Mouse (Mus musculus) heart, postnatal 10 days (tissue): ENCODE results near the gene Tmem163. TPM values are rescaled to one million over a fixed set of nuclear protein-coding genes. Genes with fewer than 3 reads are reported as not detected.

Experiments used
- DNase-seq, 2 experiments: peaks; one replicate each; pipeline ENCODE4 v3.0.0; 2021
- intact Hi-C: fragments of 180-260 bp; cut with DNase I; formaldehyde crosslinking; loops from one replicate; pipeline ENCODE4 v1.15.1; 2025
- total RNA-seq, 2 experiments: library from RNA; stranded (reverse); gene quantifications; 2 replicates each; pipeline ENCODE4 v1.2.3; 2021

The Tmem163 gene
- total RNA-seq, 2 experiments from 2014 or later, result 5.1 to 7.9 TPM

GRCm38 (mm10) chr1:127508921-127509320 is 170.4 kb downstream of the Tmem163 start:
- no peak for DNase-seq
- intact Hi-C loops, result no loop called here

- intact Hi-C loops, result no loop called here
- no peak for DNase-seq
These were observed 171.1 kb downstream of the Tmem163 start for GRCm38 (mm10) chr1:127508067-127508739.

DNA sequence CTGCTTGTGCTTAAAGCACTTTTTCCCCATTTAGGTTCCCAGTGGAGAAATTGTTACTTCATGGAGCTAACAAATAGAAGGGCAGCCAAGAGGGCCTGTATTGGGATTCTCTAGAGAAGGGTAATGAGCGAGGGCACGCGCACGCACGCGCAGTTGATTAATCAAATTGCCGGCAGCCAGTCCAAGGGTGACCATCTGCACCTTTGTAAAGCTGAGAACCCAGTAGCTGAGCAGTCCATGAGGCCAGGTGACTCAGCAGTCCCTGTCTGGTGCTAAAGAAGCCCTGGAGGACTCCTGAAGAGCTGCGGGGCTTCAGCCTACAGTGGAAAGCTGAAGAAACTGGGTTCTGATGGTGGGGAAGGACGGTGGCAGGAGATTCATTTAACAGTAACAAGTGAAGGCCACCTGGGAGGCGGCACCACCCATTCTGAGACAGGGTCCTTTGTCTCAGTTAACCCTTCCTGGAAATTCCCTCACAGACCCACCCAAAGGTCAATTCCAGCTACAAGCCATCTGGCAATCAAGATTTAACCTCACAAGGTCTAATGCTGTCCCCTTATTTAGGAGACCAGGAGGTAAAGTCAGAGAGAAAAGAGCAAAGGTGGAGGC is 172.2 kb downstream of the Tmem163 start:
- intact Hi-C loops, result no loop called here
- DNase-seq, result no peak

GRCm38 (mm10) chr1:127500701-127501100 is 178.6 kb downstream of the Tmem163 start:
- intact Hi-C loops, result loop anchor here (1.0 to 5.0 kb wide), 4 partner anchors 178 to 322 kb away; no protein-coding TSS in a partner anchor
- no peak for DNase-seq

- intact Hi-C loops, result loop anchor here (1.0 to 5.0 kb wide), 4 partner anchors 178 to 322 kb away; no protein-coding TSS in a partner anchor
- peak; percentile 83 to 89 for DNase-seq
These were observed 179.1 kb downstream of the Tmem163 start for GRCm38 (mm10) chr1:127500219-127500618.

DNA sequence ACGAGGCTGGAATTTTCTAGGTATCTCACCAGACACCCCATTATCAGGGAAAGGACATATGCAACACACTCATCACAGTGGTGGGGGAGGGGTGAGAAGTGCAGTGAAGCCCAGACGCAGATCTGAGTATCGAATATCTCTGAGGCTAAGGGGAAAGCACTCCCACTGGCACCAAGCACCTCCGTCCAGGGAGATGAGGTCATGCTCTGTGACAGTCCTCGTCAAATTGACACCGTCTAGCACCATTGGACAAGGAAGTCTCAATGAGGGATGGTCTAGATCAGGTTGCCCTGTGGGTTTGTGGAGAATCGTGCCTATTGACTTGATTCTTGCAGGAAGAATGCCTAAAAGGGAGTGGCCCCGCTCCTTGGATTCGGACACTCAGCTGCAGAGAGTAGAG is 180.6 kb downstream of the Tmem163 start:
- no peak for DNase-seq
- intact Hi-C loops, result loop anchor here (5.0 kb wide), 1 partner anchor 1329 kb away; no protein-coding TSS in a partner anchor

- intact Hi-C loops, result loop anchor here (5.0 kb wide), 1 partner anchor 1330 kb away; no protein-coding TSS in a partner anchor
- peak; percentile 65 to 76 for DNase-seq
These were observed 182.4 kb downstream of the Tmem163 start for GRCm38 (mm10) chr1:127496737-127497543.

GRCm38 (mm10) chr1:127487161-127487560 is 192.2 kb downstream of the Tmem163 start:
- intact Hi-C loops, result no loop called here
- DNase-seq, result peak; percentile 35 to 68

- intact Hi-C loops, result no loop called here
- peak; percentile 41 to 67 for DNase-seq
These were observed 194.5 kb downstream of the Tmem163 start for GRCm38 (mm10) chr1:127484826-127485225.

DNA sequence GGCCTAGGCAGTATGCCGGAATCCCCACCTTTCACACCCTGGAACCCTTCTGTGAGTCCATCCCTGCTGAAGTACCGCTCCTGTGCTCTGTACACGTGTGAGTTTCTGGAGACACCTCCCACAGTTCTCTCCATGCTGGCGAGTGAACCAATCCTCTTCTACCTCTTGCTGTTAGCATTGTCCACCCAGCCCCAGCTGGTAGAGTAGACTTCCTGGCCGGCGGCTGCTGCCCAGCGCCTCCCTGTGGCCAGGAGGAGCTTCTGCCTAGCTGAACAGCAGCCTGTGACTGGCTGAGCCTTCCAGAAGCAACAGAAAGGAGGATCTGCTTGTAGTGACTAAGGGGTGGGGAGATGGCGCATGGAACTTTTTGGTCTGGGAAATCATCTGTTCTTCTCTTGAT is 195.2 kb downstream of the Tmem163 start:
- DNase-seq, result peak; percentile 12 to 25

DNA sequence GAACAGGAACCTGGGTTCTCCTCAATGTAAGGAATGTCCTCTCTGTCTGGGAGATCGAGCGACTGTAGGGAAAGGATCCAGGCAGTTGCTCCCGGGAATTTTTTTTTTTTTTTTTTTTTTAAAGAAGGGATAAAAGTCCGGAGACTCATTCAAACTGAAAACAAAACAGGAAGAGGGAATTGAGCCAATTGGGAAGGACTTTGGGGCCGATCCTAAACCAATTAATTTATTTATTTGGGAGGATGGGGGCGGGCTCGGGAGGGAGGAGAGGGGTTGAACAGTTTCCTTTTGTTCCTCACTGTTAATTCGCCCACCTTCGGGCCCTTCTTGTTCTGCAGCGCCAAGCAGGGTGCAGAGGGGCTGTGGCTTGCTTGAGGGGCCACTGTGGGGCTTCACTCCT is 196.4 kb downstream of the Tmem163 start:
- intact Hi-C loops, result no loop called here
- DNase-seq, result no peak

More for the DNA sequence above, 195.2 kb downstream of the Tmem163 start:
- intact Hi-C loops, result no loop called here

DNA sequence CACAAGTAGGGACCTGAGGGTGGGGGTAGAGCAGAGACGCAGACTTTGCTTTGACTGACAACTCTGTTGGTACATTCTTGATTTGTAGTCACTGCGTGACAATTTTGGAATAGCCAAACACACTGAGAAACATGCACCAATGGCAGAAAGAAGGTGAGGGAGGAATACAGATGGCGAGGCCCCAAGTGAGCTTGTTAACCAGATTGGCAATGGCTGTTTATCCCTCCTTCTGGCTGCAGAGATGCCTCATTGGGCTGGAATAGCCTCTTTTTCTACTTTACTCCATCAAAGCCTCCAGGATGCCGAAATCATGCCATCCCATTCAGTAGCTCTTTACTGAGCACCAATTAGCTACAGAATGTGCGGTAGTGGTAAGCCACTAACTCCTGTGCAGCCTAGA is 203.6 kb downstream of the Tmem163 start:
- intact Hi-C loops, result no loop called here
- no peak for DNase-seq

DNA sequence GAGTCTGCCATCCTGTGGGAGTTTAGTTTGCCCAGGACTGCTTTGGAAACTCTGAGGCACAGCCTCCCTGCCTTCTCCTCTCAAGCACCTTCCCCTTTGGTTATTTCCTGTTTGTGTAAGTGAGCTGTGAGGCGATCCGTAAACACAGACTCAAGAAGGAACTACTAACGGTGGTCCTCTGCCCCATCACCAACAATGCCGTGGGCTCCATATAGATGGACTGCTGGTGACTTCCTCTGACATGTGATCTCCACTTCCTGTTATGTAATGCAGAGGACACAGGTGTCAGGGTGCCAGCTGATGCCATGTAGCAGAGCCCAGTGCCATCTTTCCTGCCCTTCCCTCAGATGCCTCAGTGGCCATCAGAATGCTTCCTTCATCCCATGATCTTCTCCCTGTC is 209.2 kb downstream of the Tmem163 start:
- intact Hi-C loops, result no loop called here
- DNase-seq, result no peak

GRCm38 (mm10) chr1:127467238-127467637 is 212.1 kb downstream of the Tmem163 start:
- intact Hi-C loops, result loop anchor here (10.0 kb wide), 1 partner anchor 362 kb away; no protein-coding TSS in a partner anchor
- no peak for DNase-seq

GRCm38 (mm10) chr1:127465292-127465691 is 214.1 kb downstream of the Tmem163 start:
- intact Hi-C loops, result loop anchor here (10.0 kb wide), 1 partner anchor 360 kb away; no protein-coding TSS in a partner anchor
- DNase-seq, result peak; percentile 52 to 58

DNA sequence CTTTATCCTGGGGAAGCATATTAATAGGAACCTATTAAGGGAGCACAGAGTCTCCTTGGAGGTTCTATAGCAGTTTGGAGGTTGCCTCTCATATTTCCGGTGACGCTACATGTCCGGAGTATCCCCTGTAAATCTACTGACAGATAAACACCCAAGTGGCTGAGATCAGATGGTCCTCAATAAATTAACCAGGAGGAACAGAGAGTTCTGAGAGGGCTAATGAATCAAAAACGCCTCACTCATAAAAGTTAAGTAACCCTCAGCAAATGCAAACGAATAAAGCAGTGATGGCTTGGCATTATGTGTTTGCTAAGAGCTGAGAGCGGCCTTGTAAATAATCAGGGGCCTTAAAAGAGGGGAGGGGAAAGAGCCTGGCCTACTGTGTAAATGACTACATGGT is 215.3 kb downstream of the Tmem163 start:
- no peak for DNase-seq
- intact Hi-C loops, result loop anchor here (10.0 kb wide), 1 partner anchor 359 kb away; no protein-coding TSS in a partner anchor

- intact Hi-C loops, result loop anchor here (10.0 kb wide), 1 partner anchor 356 kb away; no protein-coding TSS in a partner anchor
- DNase-seq, result no peak
These were observed 218.3 kb downstream of the Tmem163 start for GRCm38 (mm10) chr1:127461017-127461416.

DNA sequence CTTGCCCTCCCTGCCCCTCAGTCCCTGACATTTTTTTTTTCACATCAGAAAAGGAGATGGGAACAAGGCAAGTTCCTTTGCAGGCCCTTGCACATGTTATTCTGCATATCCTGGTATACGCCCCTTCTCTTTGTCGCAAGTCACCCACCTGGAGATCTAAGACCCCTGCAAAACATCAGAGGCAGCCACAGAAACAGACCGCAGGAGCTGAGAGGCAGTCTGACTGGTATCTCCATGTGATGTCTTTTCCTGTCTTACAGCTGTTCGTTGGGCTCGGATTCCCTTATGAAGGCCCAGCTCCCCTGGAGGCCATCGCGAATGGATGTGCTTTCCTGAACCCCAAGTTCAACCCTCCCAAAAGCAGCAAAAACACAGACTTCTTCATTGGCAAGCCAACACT is 219.8 kb downstream of the Tmem163 start:
- intact Hi-C loops, result loop anchor here (2.0 to 5.0 kb wide), 2 partner anchors 47 to 447 kb away; no protein-coding TSS in a partner anchor
- no peak for DNase-seq

GRCm38 (mm10) chr1:127459015-127459451 is 220.3 kb downstream of the Tmem163 start:
- intact Hi-C loops, result loop anchor here (2.0 to 5.0 kb wide), 2 partner anchors 47 to 446 kb away; no protein-coding TSS in a partner anchor
- DNase-seq, result peak; percentile 73 to 84

DNA sequence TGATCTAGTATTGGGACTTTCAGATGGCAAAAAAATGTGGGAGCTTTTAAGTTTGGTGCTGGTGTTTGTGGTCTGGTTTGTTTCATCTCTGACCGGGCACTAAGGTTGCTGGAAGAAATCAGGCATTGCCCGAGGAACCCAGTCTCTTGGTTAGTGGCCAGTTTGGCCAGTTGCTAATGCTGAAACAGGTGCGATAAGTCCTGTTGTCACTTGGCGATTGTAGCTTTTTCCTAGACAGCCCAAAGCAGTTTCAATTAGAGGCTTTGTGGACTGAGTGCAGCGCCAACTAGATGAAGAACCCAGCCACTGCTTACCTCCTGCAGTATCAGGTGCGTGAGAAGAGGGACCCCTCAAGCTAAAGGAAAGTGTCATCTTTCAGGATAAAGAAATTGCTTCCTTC is 226.0 kb downstream of the Tmem163 start:
- intact Hi-C loops, result no loop called here

More for the DNA sequence above, 226.0 kb downstream of the Tmem163 start:
- DNase-seq, result no peak
